Mouse (Mus musculus): Measurements from ENCODE around the gene Catsperg1. TPM values are rescaled to one million over a fixed set of nuclear protein-coding genes. Genes with fewer than 3 reads are reported as not detected.

Catsperg1 gene
- polyA plus RNA-seq, 2 experiments: 0.84 to 3.1 TPM

GRCm38 (mm10) chr7:29236593-29236992 lies 22.8 kb upstream of the Catsperg1 start:
- no peak overlapping the region for H3K4me2 ChIP-seq (replicated peaks; ENCODE audit: low read depth, low read length, severe bottlenecking)
- WGBS: 79% methylated on average over 4 of the region's 4 CpGs

GRCm38 (mm10) chr7:29234661-29235060 lies 20.8 kb upstream of the Catsperg1 start:
- Histone ChIP-seq H3K27me3 (ENCODE audit: control insufficient read depth, insufficient read depth, low read length) (peaks cover 21% of the 10 kb centered on the region), H3K4me3 (replicated peaks; ENCODE audit: low read length) (no peak overlapping the region), H3K4me2 (replicated peaks; ENCODE audit: low read depth, low read length, severe bottlenecking) (no peak overlapping the region), H3K9me3 (ENCODE audit: control insufficient read depth, low read length) (no peaks in the 10 kb centered on the region), H3K36me3 (ENCODE audit: control insufficient read depth, insufficient read depth, low read length) (no peaks in the 10 kb centered on the region), H3K9ac (ENCODE audit: low read depth, low read length, severe bottlenecking) (no peak overlapping the region), H3K27ac (replicated peaks; ENCODE audit: low read depth, low read length) (no peak overlapping the region), H3K4me1 (ENCODE audit: control insufficient read depth, insufficient read depth, low read length) (peaks cover 9% of the 10 kb centered on the region; the same call in 1 of the 2 replicates)
- DNase-seq (ENCODE audit: low spot score): no peak
- WGBS: 73% methylated on average over 5 of the region's 5 CpGs
- no peak for ATAC-seq (ENCODE audit: low FRiP score, low read depth)
- TF ChIP-seq POLR2A (IDR thresholded peaks at IDR 0.05; ENCODE audit: borderline replicate concordance, extremely low read depth, insufficient read depth, insufficient read length): no peak

More at GRCm38 (mm10) chr7:29236593-29236992, 22.8 kb upstream of the Catsperg1 start:
- H3K9me3 ChIP-seq (ENCODE audit: control insufficient read depth, low read length): no peaks in the 10 kb centered on the region
- H3K4me3 ChIP-seq (replicated peaks; ENCODE audit: low read length): no peak overlapping the region
- no peak for DNase-seq (ENCODE audit: low spot score)
- no peak overlapping the region for H3K27ac ChIP-seq (replicated peaks; ENCODE audit: low read depth, low read length)
- H3K36me3 ChIP-seq (ENCODE audit: control insufficient read depth, insufficient read depth, low read length): no peaks in the 10 kb centered on the region
- H3K9ac ChIP-seq (ENCODE audit: low read depth, low read length, severe bottlenecking): no peak overlapping the region
- H3K4me1 ChIP-seq (ENCODE audit: control insufficient read depth, insufficient read depth, low read length): peaks cover 9% of the 10 kb centered on the region; the same call in 1 of the 2 replicates
- ATAC-seq (ENCODE audit: low FRiP score, low read depth): no peak
- peaks cover 11% of the 10 kb centered on the region for H3K27me3 ChIP-seq (ENCODE audit: control insufficient read depth, insufficient read depth, low read length)
- no peak for TF ChIP-seq POLR2A (IDR thresholded peaks at IDR 0.05; ENCODE audit: borderline replicate concordance, extremely low read depth, insufficient read depth, insufficient read length)

DNA sequence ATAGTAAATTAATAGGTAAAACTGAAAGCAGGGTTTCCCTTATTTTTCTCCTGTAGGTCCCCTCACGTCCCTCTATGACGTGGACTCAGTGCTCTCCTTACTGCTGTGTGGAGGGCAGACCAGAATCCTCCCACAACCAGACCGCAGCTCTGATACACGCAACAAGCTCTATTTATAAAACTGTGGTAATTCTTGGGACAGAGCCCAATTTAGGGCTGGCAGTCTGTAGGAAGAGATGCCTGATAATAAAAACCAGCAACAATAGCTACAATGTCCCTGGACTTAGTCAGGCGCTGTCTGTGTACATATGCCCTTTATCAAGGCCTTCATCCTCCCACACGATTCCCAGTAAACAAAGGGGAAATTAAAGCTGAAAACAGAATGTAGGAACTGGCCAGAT lies 19.9 kb upstream of the Catsperg1 start:
- Histone ChIP-seq H3K9ac (ENCODE audit: low read depth, low read length, severe bottlenecking) (no peak overlapping the region), H3K4me2 (replicated peaks; ENCODE audit: low read depth, low read length, severe bottlenecking) (no peak overlapping the region), H3K9me3 (ENCODE audit: control insufficient read depth, low read length) (no peaks in the 10 kb centered on the region), H3K36me3 (ENCODE audit: control insufficient read depth, insufficient read depth, low read length) (no peaks in the 10 kb centered on the region), H3K4me3 (replicated peaks; ENCODE audit: low read length) (no peak overlapping the region), H3K4me1 (ENCODE audit: control insufficient read depth, insufficient read depth, low read length) (no peaks in the 10 kb centered on the region), H3K27ac (replicated peaks; ENCODE audit: low read depth, low read length) (no peak overlapping the region), H3K27me3 (ENCODE audit: control insufficient read depth, insufficient read depth, low read length) (peaks cover 21% of the 10 kb centered on the region)
- TF ChIP-seq POLR2A (IDR thresholded peaks at IDR 0.05; ENCODE audit: borderline replicate concordance, extremely low read depth, insufficient read depth, insufficient read length): no peak
- DNase-seq (ENCODE audit: low spot score): no peak
- WGBS: 69% methylated on average over 6 of the region's 6 CpGs
- no peak for ATAC-seq (ENCODE audit: low FRiP score, low read depth)

GRCm38 (mm10) chr7:29232247-29233013 lies 18.6 kb upstream of the Catsperg1 start, which contains the start of gene Kcnk6:
TSS of gene Kcnk6 (minus strand) at chr7:29232515.
- H3K9ac ChIP-seq (ENCODE audit: low read depth, low read length, severe bottlenecking): peak within 1 kb of the TSS; percentile 79
- no peaks in the 10 kb centered on the region for H3K9me3 ChIP-seq (ENCODE audit: control insufficient read depth, low read length)
- WGBS: under 1% methylated on average over 55 of the region's 62 CpGs
- DNase-seq (ENCODE audit: low spot score) (no peak), ATAC-seq (ENCODE audit: low FRiP score, low read depth) (peak; percentile 35)
- H3K4me3 ChIP-seq (replicated peaks; ENCODE audit: low read length): peak within 1 kb of the TSS; percentile 62
- H3K36me3 ChIP-seq (ENCODE audit: control insufficient read depth, insufficient read depth, low read length): no peaks in the 10 kb centered on the region
- peak within 1 kb of the TSS; percentile 94 for H3K4me2 ChIP-seq (replicated peaks; ENCODE audit: low read depth, low read length, severe bottlenecking)
- no peak within 1 kb of the TSS for H3K27ac ChIP-seq (replicated peaks; ENCODE audit: low read depth, low read length)
- H3K27me3 ChIP-seq (ENCODE audit: control insufficient read depth, insufficient read depth, low read length): peaks cover 21% of the 10 kb centered on the region
- H3K4me1 ChIP-seq (ENCODE audit: control insufficient read depth, insufficient read depth, low read length): no peaks in the 10 kb centered on the region
- TF ChIP-seq POLR2A (IDR thresholded peaks at IDR 0.05; ENCODE audit: borderline replicate concordance, extremely low read depth, insufficient read depth, insufficient read length): no peak

GRCm38 (mm10) chr7:29231517-29231916 lies 17.7 kb upstream of the Catsperg1 start:
- no peaks in the 10 kb centered on the region for H3K36me3 ChIP-seq (ENCODE audit: control insufficient read depth, insufficient read depth, low read length)
- WGBS: 51% methylated on average over 3 of the region's 3 CpGs
- H3K4me1 ChIP-seq (ENCODE audit: control insufficient read depth, insufficient read depth, low read length): no peaks in the 10 kb centered on the region
- DNase-seq (ENCODE audit: low spot score) (no peak), ATAC-seq (ENCODE audit: low FRiP score, low read depth) (no peak)
- peaks cover 21% of the 10 kb centered on the region for H3K27me3 ChIP-seq (ENCODE audit: control insufficient read depth, insufficient read depth, low read length)
- H3K9me3 ChIP-seq (ENCODE audit: control insufficient read depth, low read length): no peaks in the 10 kb centered on the region
- TF ChIP-seq POLR2A (IDR thresholded peaks at IDR 0.05; ENCODE audit: borderline replicate concordance, extremely low read depth, insufficient read depth, insufficient read length): no peak
- no peak overlapping the region for H3K27ac ChIP-seq (replicated peaks; ENCODE audit: low read depth, low read length)
- H3K4me3 ChIP-seq (replicated peaks; ENCODE audit: low read length): peak overlapping the region; percentile 62
- peak overlapping the region; percentile 94 for H3K4me2 ChIP-seq (replicated peaks; ENCODE audit: low read depth, low read length, severe bottlenecking)
- peak overlapping the region; percentile 79; the same call in 1 of the 2 replicates for H3K9ac ChIP-seq (ENCODE audit: low read depth, low read length, severe bottlenecking)
